Mouse (Mus musculus): Measurements from ENCODE around the gene Spice1. TPM values are rescaled to one million over a fixed set of nuclear protein-coding genes. Genes with fewer than 3 reads are reported as not detected.

Gene Spice1
- polyA plus RNA-seq, 1 experiment from 2014 or later, result 30.0 TPM

- no peak for ATAC-seq (ENCODE audit: insufficient number of reproducible peaks, insufficient read depth, low FRiP score, low read depth)
- WGBS, result 88% methylated on average over 8 of the region's 8 CpGs
- H3K9me3 ChIP-seq (ENCODE audit: control insufficient read depth, low read depth, low read length), result no peaks in the 10 kb centered on the region
Measured at GRCm38 (mm10) chr16:44421735-44422134, 74.8 kb downstream of the Spice1 start.

DNA sequence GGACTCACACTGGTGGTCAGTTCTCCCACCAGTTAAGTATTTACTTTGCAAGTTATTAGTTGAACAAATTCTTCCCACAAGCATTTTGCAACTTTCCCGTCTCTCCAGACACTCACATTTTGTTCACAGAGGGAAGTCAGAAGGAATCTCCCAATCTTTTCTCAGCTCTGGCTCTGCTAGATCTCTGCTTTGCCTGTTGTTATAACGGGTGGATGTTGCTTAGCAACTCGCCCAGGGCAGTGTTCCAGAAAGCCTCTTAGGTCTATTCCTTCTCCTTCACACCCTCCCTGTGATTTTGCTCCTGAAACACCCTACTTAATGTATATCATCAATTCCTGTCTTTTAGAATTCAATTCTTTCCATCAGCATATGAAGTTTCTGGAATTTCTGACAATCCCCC is 76.6 kb downstream of the Spice1 start:
- H3K27ac ChIP-seq (ENCODE audit: low read length), result no peak overlapping the region
- no peak overlapping the region for H3K9ac ChIP-seq (replicated peaks; ENCODE audit: low read depth, low read length)
- no peaks in the 10 kb centered on the region for H3K4me1 ChIP-seq (ENCODE audit: control insufficient read depth, insufficient read depth, low read length)
- H3K27me3 ChIP-seq (ENCODE audit: control insufficient read depth, insufficient read depth, low read length), result no peaks in the 10 kb centered on the region
- no peak overlapping the region for H3K4me2 ChIP-seq (replicated peaks; ENCODE audit: low read depth, low read length)
- ATAC-seq (ENCODE audit: insufficient number of reproducible peaks, insufficient read depth, low FRiP score, low read depth), result no peak
- H3K4me3 ChIP-seq (ENCODE audit: low read depth, low read length), result no peak overlapping the region
- no peaks in the 10 kb centered on the region for H3K36me3 ChIP-seq (ENCODE audit: control insufficient read depth, insufficient read depth, low read length)
- WGBS, result 24% methylated on average over 3 of the region's 3 CpGs
- no peaks in the 10 kb centered on the region for H3K9me3 ChIP-seq (ENCODE audit: control insufficient read depth, low read depth, low read length)

More at GRCm38 (mm10) chr16:44421735-44422134, 74.8 kb downstream of the Spice1 start:
- Histone ChIP-seq H3K36me3 (ENCODE audit: control insufficient read depth, insufficient read depth, low read length) (no peaks in the 10 kb centered on the region), H3K4me1 (ENCODE audit: control insufficient read depth, insufficient read depth, low read length) (no peaks in the 10 kb centered on the region), H3K4me2 (replicated peaks; ENCODE audit: low read depth, low read length) (no peak overlapping the region), H3K4me3 (ENCODE audit: low read depth, low read length) (no peak overlapping the region), H3K9ac (replicated peaks; ENCODE audit: low read depth, low read length) (no peak overlapping the region), H3K27me3 (ENCODE audit: control insufficient read depth, insufficient read depth, low read length) (no peaks in the 10 kb centered on the region), H3K27ac (ENCODE audit: low read length) (no peak overlapping the region)

GRCm38 (mm10) chr16:44428456-44428855 is 81.5 kb downstream of the Spice1 start:
- ATAC-seq (ENCODE audit: insufficient number of reproducible peaks, insufficient read depth, low FRiP score, low read depth), result no peak
- Histone ChIP-seq H3K27me3 (ENCODE audit: control insufficient read depth, insufficient read depth, low read length) (no peaks in the 10 kb centered on the region), H3K9ac (replicated peaks; ENCODE audit: low read depth, low read length) (no peak overlapping the region), H3K4me1 (ENCODE audit: control insufficient read depth, insufficient read depth, low read length) (no peaks in the 10 kb centered on the region), H3K4me2 (replicated peaks; ENCODE audit: low read depth, low read length) (no peak overlapping the region), H3K9me3 (ENCODE audit: control insufficient read depth, low read depth, low read length) (no peaks in the 10 kb centered on the region), H3K27ac (ENCODE audit: low read length) (no peak overlapping the region), H3K4me3 (ENCODE audit: low read depth, low read length) (no peak overlapping the region), H3K36me3 (ENCODE audit: control insufficient read depth, insufficient read depth, low read length) (no peaks in the 10 kb centered on the region)
- WGBS, result 75% methylated on average over 5 of the region's 5 CpGs

GRCm38 (mm10) chr16:44430021-44430420 is 83.1 kb downstream of the Spice1 start:
- ATAC-seq (ENCODE audit: insufficient number of reproducible peaks, insufficient read depth, low FRiP score, low read depth), result no peak
- no peak overlapping the region for H3K27ac ChIP-seq (ENCODE audit: low read length)
- no peaks in the 10 kb centered on the region for H3K27me3 ChIP-seq (ENCODE audit: control insufficient read depth, insufficient read depth, low read length)
- no peaks in the 10 kb centered on the region for H3K4me1 ChIP-seq (ENCODE audit: control insufficient read depth, insufficient read depth, low read length)
- no peaks in the 10 kb centered on the region for H3K9me3 ChIP-seq (ENCODE audit: control insufficient read depth, low read depth, low read length)
- no peak overlapping the region for H3K9ac ChIP-seq (replicated peaks; ENCODE audit: low read depth, low read length)
- no peak overlapping the region for H3K4me2 ChIP-seq (replicated peaks; ENCODE audit: low read depth, low read length)
- H3K4me3 ChIP-seq (ENCODE audit: low read depth, low read length), result no peak overlapping the region
- WGBS, result 59% methylated on average over 7 of the region's 7 CpGs
- no peaks in the 10 kb centered on the region for H3K36me3 ChIP-seq (ENCODE audit: control insufficient read depth, insufficient read depth, low read length)

DNA sequence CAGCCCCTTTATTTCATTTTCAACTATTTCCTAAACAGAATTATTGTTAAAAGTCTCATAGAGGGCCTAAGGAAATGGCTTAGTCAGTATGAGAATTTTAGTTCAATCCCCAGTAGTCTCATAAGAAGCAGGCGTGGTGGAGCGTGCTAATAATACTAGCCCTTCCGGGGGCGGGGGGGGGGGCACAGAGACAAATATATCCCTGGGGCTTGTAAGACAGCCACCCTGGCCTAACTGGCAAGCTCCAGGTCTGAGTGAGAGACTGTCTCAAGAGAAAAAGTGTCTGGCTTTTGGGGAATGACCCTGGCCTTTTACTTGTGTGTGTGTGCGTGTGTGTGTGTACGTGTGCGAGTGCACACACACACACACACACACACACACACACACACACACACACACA is 88.0 kb downstream of the Spice1 start:
- WGBS, result 84% methylated on average over 7 of the region's 7 CpGs
- H3K9me3 ChIP-seq (ENCODE audit: control insufficient read depth, low read depth, low read length), result no peaks in the 10 kb centered on the region
- H3K27me3 ChIP-seq (ENCODE audit: control insufficient read depth, insufficient read depth, low read length), result no peaks in the 10 kb centered on the region
- no peak for ATAC-seq (ENCODE audit: insufficient number of reproducible peaks, insufficient read depth, low FRiP score, low read depth)
- no peak overlapping the region for H3K9ac ChIP-seq (replicated peaks; ENCODE audit: low read depth, low read length)
- H3K4me2 ChIP-seq (replicated peaks; ENCODE audit: low read depth, low read length), result no peak overlapping the region
- no peak overlapping the region for H3K27ac ChIP-seq (ENCODE audit: low read length)
- H3K4me3 ChIP-seq (ENCODE audit: low read depth, low read length), result no peak overlapping the region
- H3K36me3 ChIP-seq (ENCODE audit: control insufficient read depth, insufficient read depth, low read length), result no peaks in the 10 kb centered on the region
- no peaks in the 10 kb centered on the region for H3K4me1 ChIP-seq (ENCODE audit: control insufficient read depth, insufficient read depth, low read length)

DNA sequence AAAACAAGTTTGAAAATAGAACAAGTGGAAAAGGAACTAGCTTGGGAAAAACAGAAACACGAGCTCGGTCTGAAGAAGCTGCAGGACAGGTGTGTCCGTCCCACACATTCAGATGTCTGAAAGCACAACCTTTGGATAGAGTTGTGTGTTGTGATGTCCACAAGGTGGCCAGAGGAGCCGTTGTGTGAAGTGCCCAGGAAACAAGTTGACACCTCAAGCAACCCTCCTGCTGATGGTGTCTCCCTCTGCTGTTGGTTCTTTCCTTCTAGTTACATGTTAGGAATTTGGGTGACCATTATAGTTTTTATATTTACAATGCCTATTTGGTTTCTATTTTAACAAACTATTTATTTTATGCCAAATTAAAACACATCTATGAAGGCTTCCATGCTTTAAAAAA is 88.6 kb downstream of the Spice1 start:
- no peak for ATAC-seq (ENCODE audit: insufficient number of reproducible peaks, insufficient read depth, low FRiP score, low read depth)
- Histone ChIP-seq H3K4me1 (ENCODE audit: control insufficient read depth, insufficient read depth, low read length) (no peaks in the 10 kb centered on the region), H3K9me3 (ENCODE audit: control insufficient read depth, low read depth, low read length) (no peaks in the 10 kb centered on the region), H3K4me2 (replicated peaks; ENCODE audit: low read depth, low read length) (no peak overlapping the region), H3K36me3 (ENCODE audit: control insufficient read depth, insufficient read depth, low read length) (no peaks in the 10 kb centered on the region), H3K4me3 (ENCODE audit: low read depth, low read length) (no peak overlapping the region), H3K9ac (replicated peaks; ENCODE audit: low read depth, low read length) (no peak overlapping the region), H3K27ac (ENCODE audit: low read length) (no peak overlapping the region), H3K27me3 (ENCODE audit: control insufficient read depth, insufficient read depth, low read length) (no peaks in the 10 kb centered on the region)
- WGBS, result 64% methylated on average over 4 of the region's 4 CpGs

Other genes with a start within 250 kb of the Spice1 start
- 62.7 and 64.3 TPM in 2 replicates for gene Atp6v1a, start 207.4 kb upstream of the Spice1 start, polyA plus RNA-seq (2014; fragmentation: Nextera tagmentation; extraction: Ambion mirVana)
- gene Naa50, start 207.3 kb upstream of the Spice1 start, polyA plus RNA-seq (2014; fragmentation: Nextera tagmentation; extraction: Ambion mirVana), result 58.6 and 60.1 TPM in 2 replicates
- 7.0 and 7.8 TPM in 2 replicates for gene Usf3, start 173.9 kb upstream of the Spice1 start, polyA plus RNA-seq (2014; fragmentation: Nextera tagmentation; extraction: Ambion mirVana)
- gene Sidt1, start 13.9 kb upstream of the Spice1 start, polyA plus RNA-seq (2014; fragmentation: Nextera tagmentation; extraction: Ambion mirVana), result 4.3 and 4.5 TPM in 2 replicates
- gene Cfap44, start 47.7 kb downstream of the Spice1 start, polyA plus RNA-seq (2014; fragmentation: Nextera tagmentation; extraction: Ambion mirVana), result 0.25 and 0.48 TPM in 2 replicates
- gene Boc, start 211.8 kb downstream of the Spice1 start, polyA plus RNA-seq (2014; fragmentation: Nextera tagmentation; extraction: Ambion mirVana), result 19.5 and 20.2 TPM in 2 replicates